Mouse (Mus musculus): ENCODE results near the gene Ptprk.

Ptprk gene

DNA sequence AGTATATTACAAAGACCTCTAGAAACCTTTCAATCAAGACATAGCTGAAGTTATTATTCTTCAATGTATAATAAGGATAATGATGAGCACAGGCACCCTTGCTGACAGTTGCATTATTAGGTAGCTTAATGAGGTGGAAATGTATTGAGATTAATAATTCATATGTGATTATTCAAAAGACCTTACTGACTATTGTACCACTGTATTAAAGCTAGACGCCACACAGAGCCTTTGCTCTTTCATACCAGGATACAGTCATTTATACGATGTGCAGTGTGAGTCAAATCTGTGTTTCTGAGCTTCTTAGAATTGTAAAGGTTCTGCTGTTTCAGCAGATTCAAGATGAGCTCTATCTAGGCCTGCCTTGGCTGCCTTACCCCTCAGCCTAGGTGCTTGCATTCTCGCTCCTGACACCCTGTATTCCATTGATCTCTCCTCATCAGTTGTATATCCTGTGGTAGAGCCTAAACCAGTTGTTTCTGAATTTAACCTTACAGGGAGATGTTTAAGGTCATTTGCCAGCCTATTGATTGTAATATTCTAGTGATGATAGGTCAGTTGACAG, 489.6 kb downstream of the Ptprk start:
- DNase-seq = no peak

DNA sequence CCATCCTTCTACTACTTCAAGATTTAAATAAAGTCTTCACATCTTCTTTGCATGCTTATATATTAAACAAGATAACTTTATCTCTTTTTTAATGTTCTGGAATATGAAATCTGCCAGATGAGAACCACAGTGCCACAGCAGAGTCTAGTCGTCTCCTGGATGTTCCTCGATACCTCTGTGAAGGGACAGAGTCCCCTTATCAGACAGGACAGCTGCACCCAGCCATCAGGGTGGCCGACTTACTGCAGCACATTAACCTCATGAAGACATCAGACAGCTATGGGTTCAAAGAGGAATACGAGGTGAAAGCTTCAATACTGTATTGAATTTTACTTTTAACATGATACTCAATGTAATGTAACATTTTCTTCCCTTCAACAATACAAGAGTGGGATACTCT, 491.8 kb downstream of the Ptprk start:
- no peak for DNase-seq

DNA sequence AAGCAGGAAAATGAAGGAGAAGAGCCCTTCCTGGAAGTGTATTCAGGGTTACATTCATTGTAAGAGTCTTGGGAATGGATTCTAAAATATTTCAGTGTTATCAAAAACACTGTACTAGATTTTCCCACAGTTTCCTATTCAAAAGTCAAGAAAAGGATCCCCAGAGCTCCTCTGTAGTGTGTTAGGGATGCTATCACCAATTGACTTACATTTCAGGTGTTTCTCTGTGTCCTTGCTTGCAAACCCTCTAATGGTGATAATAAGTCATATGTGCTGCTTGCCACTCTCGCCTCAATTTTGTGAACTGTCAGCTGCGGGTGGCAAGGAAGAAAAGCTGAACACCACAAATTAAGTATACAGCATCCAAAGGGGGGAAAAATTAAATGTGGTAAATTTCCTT, 492.2 kb downstream of the Ptprk start:
- DNase-seq = no peak

DNA sequence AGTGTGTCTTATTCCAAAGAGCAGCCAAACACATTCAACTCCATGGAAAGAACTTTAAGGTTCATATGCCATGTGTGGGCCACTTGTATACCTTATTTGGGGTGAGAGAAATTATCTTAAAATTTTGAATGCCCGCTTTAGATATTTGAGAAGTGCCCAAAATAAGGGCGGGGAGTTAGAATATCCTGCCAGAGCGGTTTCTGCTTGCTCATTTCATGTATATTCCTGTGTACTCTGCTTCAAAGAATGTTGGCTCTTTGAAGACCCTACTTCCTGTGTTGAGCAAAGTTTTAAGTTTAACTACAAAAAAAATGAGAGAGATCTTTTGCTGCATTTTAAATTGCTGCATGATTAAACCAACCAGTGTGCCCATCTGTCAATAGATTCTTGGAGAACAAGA, 492.8 kb downstream of the Ptprk start:
- no peak for DNase-seq

DNA sequence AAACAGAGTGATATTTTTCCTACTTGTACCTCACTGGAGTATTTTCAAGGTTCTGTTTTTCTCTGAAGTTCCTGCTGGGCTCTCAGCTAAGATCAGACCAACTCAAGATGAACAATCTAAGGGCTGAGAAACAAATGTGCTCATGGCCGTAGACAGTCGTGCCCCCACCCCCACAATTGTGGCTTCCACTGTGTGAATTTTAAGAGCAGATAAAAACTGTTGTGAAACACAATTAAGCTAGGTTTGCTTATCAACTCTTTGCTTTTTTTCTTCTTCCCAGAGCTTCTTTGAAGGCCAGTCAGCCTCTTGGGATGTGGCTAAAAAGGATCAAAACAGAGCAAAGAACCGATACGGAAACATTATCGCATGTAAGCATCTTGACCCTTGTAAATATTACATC, 493.4 kb downstream of the Ptprk start:
- DNase-seq = no peak

DNA sequence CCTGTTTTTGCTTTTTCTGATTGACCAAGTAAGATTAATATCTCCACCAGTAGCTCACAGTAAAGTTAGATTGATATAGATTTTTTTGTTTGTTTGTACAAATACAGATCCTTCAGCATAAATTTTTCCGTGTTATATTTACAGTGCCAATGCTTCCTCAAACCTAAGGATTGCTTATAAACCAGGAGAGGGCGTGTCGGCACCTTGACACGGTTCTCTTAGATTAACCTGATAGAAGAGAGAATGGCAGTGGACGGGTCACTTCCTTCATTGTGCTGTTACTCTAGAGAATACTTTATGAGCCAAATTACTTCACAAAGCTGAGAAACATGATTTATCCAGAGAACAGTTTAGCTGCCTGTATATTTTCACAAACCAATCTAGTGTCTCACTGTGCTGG, 505.0 kb downstream of the Ptprk start:
- DNase-seq = no peak

DNA sequence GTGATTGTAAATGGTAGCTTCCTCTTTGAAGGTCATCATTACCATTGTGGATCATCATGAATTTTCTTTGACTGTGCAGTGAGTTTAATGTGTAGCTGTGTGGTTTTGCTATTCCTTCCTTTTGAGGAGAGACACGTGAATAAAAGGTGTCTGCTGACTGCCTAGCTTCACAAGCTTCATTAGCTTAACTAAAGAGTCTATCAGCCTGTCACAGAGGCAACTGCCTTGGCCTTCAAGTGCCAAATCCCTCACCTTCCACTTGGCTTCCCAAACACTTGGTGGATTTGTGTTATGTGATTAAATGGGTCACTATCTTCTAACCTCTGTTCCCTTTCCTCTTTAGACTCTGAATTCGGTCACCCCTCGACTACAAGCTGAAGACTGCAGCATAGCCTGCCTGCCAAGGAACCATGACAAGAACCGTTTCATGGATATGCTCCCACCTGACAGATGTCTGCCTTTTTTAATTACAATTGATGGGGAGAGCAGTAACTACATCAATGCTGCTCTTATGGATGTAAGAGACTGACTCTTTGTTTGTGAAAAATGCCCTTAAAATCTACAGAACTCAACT, 512.0 kb downstream of the Ptprk start:
- DNase-seq = peak; percentile 47 to 63

DNA sequence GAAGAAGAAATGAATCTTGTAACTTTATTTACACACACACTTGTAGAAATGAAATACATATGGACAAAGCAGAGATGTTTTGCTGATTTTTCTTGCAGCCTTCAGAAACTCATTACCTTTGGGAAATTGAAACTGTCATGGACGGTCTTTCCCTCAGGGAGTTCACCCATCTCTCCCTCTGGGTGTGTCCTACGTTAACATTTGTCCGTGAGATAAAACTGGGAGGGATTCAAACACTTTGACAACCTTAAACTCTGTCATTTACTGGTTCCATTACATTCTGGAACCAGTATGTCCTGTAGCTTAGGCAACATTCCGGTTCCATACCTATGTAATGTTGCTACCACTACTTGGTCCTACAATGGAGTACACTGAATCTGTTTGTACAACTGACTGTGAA, 513.8 kb downstream of the Ptprk start:
- no peak for DNase-seq

DNA sequence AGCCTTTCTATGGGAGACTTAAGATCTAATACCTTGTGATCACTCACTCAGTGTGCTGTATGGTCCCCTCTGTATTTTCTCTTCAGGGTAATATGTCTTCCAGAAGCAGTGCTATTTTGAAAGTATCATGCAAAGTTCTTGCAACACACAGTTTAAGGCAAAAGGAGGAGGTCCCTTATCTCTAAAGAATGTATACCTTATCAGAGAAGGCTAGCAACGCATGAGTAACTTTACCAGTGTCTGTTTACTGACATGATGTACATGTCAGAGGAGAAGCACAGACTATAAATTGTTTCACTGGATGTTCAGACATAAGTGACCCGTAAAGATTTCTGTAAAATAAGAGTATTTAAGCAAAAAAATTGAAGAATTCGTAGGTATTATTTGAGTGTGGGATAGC, 516.2 kb downstream of the Ptprk start:
- DNase-seq = no peak

DNA sequence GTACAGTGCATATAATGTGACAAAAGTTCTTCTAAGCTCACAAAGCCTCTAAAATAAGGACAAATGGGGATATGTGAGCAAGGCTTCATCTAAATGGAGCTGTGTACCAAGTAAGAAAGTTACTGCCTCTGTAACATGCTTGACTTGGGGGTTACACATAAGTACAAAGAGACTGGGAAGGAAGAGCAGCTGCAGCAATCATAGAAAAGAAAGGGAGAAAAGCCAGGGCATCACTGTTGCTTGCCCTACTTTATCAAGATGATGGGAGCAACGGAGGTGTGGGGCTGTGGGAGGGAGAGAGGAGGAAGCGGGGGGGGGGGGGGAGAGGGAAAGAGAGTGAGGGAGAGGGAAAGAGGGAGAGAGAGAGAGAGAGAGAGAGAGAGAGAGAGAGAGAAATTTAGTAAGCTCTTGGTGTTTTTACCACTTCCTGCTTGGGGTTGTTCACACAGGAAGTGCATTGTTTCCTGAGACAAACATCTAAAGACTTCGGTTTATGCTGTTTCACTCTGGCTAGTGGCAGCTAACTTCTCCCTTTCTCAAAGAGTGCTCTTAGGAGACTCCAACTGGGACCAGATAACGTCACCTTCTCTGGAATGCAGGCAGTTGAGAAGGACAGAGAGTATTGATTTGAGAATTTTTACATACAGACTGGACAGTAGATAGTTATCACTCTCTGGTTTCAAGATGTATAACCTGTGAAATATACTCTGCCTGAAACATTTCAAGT, 519.1 kb downstream of the Ptprk start:
- no peak for DNase-seq

DNA sequence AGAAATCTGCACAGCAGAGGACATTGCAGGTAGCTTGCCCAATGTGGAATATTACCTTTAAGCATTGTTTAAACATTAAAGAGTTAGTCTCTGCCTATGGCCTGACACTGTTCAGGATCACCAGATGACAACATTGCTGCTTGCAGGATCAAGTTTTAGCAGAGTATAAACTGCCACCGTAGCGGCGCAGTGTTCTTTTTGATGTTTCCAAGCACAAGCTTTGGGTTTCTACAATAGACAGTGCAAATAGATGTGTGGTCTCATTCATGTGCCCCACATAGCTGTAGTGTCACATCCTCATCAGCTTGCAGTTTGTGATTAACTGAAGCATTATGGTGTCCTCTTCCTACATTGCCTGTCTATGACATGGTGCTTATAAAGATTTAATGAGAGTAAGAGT, 522.3 kb downstream of the Ptprk start:
- DNase-seq = no peak

DNA sequence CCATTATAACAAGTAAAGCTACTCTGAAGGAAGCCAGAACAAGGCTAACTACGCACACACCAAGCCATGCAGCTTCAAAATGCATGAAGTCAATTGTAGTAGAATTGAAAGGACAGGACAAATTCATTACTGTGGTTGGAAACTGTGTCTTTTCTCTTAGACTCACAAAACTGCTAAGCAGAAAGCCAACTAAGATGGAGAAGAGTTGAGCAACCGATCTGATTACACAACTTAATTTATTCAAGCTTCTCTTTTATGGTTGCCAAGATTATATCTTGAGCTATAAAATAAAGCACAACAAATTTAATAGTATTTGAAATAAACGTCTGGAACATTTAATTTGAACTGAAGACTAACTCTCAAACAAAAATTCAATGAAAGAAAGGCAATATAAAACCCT, 534.5 kb downstream of the Ptprk start:
- DNase-seq = no peak

DNA sequence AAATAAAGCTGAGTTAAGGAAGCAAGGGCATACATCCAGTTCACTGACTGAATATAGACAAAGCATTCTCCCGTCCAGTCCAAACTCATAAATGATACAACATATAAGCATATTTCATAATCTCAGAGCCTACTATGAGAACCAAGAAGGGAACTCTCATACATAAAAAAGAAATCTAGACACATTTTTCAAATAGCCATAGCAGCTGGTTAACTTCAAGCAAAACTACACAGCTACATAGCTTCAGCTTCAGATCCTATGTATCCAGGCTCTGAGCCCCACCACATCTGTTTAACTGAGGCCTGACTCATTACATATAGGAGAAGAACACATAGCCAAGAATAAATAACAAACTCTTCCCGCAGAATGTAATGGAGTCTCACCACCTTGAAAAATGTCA, 539.8 kb downstream of the Ptprk start:
- no peak for DNase-seq

DNA sequence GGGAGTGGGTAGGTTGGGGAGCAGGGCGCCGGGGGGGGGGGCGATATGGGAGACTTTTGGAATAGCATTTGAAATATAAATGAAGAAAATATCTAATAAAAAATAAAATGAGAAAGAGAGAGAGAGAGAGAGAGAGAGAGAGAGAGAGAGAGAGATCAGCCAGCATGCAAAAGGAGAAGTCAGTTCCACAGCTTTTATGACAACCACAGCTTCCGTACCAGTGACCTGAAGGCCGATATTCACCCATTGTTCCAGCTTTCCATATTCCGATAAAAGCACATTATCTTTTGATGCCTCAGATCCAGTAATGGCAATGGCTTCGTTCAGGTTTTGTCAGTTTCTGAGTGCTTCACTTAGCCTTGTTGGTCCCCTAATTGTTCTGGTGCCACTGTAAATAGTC, 542.6 kb downstream of the Ptprk start:
- DNase-seq = no peak

DNA sequence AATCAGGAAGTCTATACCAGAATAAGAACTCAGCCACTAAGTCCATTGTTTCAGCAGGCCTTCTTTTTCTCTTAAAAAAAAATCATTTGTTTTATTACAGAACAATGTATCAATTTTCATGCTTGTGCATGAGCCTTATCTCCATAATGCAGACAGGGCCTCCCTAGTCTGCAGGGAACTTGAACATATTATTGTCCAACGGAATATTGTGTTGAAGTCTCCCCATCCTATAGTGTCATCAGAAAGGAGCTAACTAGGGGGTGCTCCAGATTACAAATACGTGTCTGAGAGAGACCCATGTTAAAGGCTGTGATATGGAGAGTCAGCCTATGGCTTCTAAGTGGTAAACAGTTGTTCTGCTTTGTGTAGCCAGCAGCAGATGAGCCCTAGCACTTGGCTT, 543.4 kb downstream of the Ptprk start:
- DNase-seq = no peak

DNA sequence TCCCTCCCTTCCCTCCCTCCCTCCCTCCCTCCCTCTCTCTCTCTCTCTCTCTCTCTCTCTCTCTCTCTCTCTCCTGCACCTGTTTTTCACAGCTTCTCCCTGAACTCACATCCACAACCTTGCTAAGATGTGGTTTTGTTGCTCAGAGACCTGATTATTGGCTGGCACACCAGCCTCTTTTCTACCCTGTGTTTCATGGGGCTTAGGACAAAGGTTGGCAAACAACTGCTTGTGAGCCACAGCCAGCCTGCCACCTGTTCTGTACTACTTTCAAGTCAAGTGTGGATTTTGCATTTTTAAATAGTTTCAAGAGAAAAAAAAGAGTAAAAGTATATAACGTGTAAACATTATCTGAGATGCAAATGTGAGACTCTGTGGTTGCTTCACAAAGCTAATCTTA, 544.8 kb downstream of the Ptprk start:
- DNase-seq = no peak

DNA sequence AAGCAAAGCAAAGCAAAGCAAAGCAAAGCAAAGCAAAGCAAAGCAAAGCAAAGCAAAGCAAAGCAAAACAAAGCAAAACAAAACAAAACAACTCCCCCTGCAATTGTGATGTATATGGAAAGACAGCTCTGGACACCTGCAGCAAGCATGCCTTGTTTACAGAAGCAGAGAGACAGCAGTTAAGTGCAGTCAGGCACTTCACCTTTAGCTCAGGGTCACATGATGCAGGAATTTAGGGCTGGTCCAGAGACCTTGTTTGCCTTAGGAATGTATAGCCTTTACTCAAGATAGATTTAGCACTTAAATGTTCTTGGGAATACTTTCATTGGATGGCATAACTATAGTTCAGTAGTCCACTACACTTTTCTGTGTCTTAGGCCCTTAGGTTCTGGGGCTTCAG, 561.5 kb downstream of the Ptprk start:
- DNase-seq = no peak

DNA sequence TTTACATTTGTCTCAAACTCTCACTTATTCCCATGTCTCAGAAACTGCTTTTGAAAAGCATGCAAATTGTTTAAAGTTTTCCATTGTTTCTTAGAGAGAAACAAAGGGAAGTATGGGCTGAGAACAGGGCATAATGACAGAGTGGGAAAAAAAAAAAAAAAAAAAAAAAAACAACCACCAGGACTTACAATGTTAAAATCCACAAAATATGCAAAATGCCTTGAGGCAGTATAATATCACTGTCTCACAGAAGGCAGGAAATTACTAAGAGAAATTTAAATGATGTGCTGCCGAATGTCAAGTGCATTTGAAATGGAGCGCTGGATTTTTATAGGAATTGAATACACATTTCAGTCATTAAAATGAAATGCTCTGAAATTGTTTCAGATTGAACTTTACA, 567.3 kb downstream of the Ptprk start:
- DNase-seq = no peak
